Mouse (Mus musculus) left cerebral cortex, adult 8-10 months (tissue): ENCODE measurements around the gene Etnk1. TPM values are rescaled to one million over a fixed set of nuclear protein-coding genes. Genes with fewer than 3 reads are reported as not detected.
"Not testable (repeated sequence)": the region's sequence is repeated elsewhere in the genome, so short reads cannot be mapped to it uniquely, and the experiment has no call there.

Experiments
- DNase-seq, 2 experiments: peaks; one replicate each; pipeline ENCODE4 v3.0.0; 2022; ENCODE audit warnings: low spot score in 2 of 2
- total RNA-seq, 4 experiments: library from RNA; stranded (reverse); gene quantifications; 2 replicates each; pipeline ENCODE4 v1.2.4; 2022

Gene Etnk1
- total RNA-seq, 4 experiments from 2014 or later: 175 to 192 (median 181) TPM

- DNase-seq: no peak
These were observed 3.3 kb downstream of the Etnk1 start for GRCm38 (mm10) chr6:143170166-143170960.

GRCm38 (mm10) chr6:143171066-143171465 lies 4.0 kb downstream of the Etnk1 start:
- DNase-seq: no peak

- no peak for DNase-seq
These were observed 4.9 kb downstream of the Etnk1 start for GRCm38 (mm10) chr6:143171781-143172465.

- DNase-seq: not testable (repeated sequence)
These were observed 5.7 kb downstream of the Etnk1 start for GRCm38 (mm10) chr6:143172683-143173082.

GRCm38 (mm10) chr6:143174226-143174625 lies 7.2 kb downstream of the Etnk1 start:
- DNase-seq: no peak

- no peak for DNase-seq
These were observed 8.1 kb downstream of the Etnk1 start for GRCm38 (mm10) chr6:143174906-143175656.

- no peak for DNase-seq
These were observed 9.1 kb downstream of the Etnk1 start for GRCm38 (mm10) chr6:143176076-143176475.

- no peak for DNase-seq
These were observed 9.6 kb downstream of the Etnk1 start for GRCm38 (mm10) chr6:143176591-143176990.

- DNase-seq: no peak
These were observed 12.2 kb downstream of the Etnk1 start for GRCm38 (mm10) chr6:143179181-143179580.

- no peak for DNase-seq
These were observed 12.7 kb downstream of the Etnk1 start for GRCm38 (mm10) chr6:143179733-143180132.

- DNase-seq: no peak
These were observed 13.5 kb downstream of the Etnk1 start for GRCm38 (mm10) chr6:143180511-143180910.

GRCm38 (mm10) chr6:143184099-143184498 lies 17.1 kb downstream of the Etnk1 start:
- no peak for DNase-seq

- no peak for DNase-seq
These were observed 17.7 kb downstream of the Etnk1 start for GRCm38 (mm10) chr6:143184745-143185144.

- DNase-seq: peak in 1 of 2 experiments; percentile 45
These were observed 23.9 kb downstream of the Etnk1 start for GRCm38 (mm10) chr6:143190838-143191476.

- no peak for DNase-seq
These were observed 24.6 kb downstream of the Etnk1 start for GRCm38 (mm10) chr6:143191477-143192098.

GRCm38 (mm10) chr6:143192709-143193108 lies 25.7 kb downstream of the Etnk1 start:
- DNase-seq: no peak

- DNase-seq: no peak
These were observed 26.1 kb downstream of the Etnk1 start for GRCm38 (mm10) chr6:143193166-143193565.

- no peak for DNase-seq
These were observed 26.6 kb downstream of the Etnk1 start for GRCm38 (mm10) chr6:143193641-143194040.

GRCm38 (mm10) chr6:143197053-143197452 lies 30.0 kb downstream of the Etnk1 start:
- no peak for DNase-seq

- no peak for DNase-seq
These were observed 31.4 kb downstream of the Etnk1 start for GRCm38 (mm10) chr6:143198421-143198820.

- DNase-seq: no peak
These were observed 36.1 kb downstream of the Etnk1 start for GRCm38 (mm10) chr6:143203097-143203496.
